Mouse (Mus musculus): Measurements from ENCODE around the gene Krtap20-2. TPM values are rescaled to one million over a fixed set of nuclear protein-coding genes. Genes with fewer than 3 reads are reported as not detected.
"Not testable (repeated sequence)": the region's sequence is repeated elsewhere in the genome, so short reads cannot be mapped to it uniquely, and the experiment has no call there.

Krtap20-2 gene
- not detected for total RNA-seq (2021)
- polyA plus RNA-seq (2012; rRNA removed), result not detected in 2 replicates
- long read RNA-seq, result 0 reads

DNA sequence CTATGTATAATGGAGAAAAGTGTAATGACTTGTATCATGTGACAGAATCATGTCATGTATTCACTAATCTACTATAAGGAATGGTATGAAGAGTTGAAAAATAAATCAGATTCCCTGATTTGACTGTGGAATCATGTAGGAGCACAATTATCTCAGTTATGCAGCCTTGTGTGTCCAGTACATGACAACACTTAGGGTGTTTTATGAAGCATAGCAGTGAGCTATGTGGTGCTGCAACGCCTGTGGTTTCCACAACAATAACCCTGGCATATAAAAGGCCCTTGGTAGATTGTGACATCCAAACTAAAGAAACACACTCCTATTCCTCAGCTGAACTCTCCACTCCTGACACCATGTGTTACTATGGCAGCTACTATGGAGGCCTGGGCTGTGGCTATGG lies at the start of gene Krtap20-2:
Gene Krtap20-2 (plus strand): TSS at position 301 of the 400 bp plus-strand sequence.
- no peak for DNase-seq

GRCm38 (mm10) chr16:89157652-89158051 lies 48.0 kb upstream of the Krtap20-2 start, which contains the start of gene Gm9789:
Gene Gm9789 (plus strand): TSS chr16:89157952.
- DNase-seq, result no peak

GRCm38 (mm10) chr16:89169190-89169589 lies 36.5 kb upstream of the Krtap20-2 start, which contains the start of gene Gm7735:
Gene Gm7735 (plus strand): TSS chr16:89169490.
- not testable (repeated sequence) for DNase-seq

DNA sequence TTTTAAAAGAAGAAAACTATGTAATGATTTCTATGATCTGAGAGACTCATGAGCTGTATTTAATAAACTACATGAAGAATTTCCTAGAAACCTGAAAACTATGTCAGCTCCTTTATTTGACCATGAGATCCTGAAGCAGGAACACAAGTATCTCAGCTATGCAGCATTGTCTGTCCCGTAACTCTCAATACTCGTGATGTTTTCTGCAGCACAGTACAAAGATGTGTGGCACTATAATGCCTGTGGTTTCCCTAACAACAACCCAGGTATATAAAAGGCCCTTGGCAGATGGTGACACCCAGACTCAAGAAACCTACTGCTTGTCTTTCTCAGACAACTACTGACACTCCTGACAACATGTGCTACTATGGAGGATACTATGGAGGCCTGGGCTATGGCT lies 31.2 kb upstream of the Krtap20-2 start, which contains the start of gene 1110057P08Rik:
Gene 1110057P08Rik (plus strand): TSS at position 301 of the 400 bp plus-strand sequence.
- DNase-seq, result no peak

- DNase-seq, result no peak
These were observed 17.0 kb upstream of the Krtap20-2 start for GRCm38 (mm10) chr16:89188621-89189020.

Other genes with a start within 250 kb of the Krtap20-2 start
- not detected for gene Krtap16-3, start 243.0 kb upstream of the Krtap20-2 start, total RNA-seq (2021)
- gene Krtap16-3, start 243.0 kb upstream of the Krtap20-2 start, polyA plus RNA-seq (2012; rRNA removed), result not detected in 2 replicates
- not detected for gene Krtap22-2, start 195.1 kb upstream of the Krtap20-2 start, total RNA-seq (2021)
- not detected in 2 replicates for gene Krtap22-2, start 195.1 kb upstream of the Krtap20-2 start, polyA plus RNA-seq (2012; rRNA removed)
- not detected for gene Gm10229, start 190.6 kb upstream of the Krtap20-2 start, total RNA-seq (2021)
- gene Gm10229, start 190.6 kb upstream of the Krtap20-2 start, polyA plus RNA-seq (2012; rRNA removed), result not detected in 2 replicates
- not detected for gene Krtap6-1, start 174.2 kb upstream of the Krtap20-2 start, total RNA-seq (2021)
- not detected in 2 replicates for gene Krtap6-1, start 174.2 kb upstream of the Krtap20-2 start, polyA plus RNA-seq (2012; rRNA removed)
- not detected for gene Gm10228, start 164.4 kb upstream of the Krtap20-2 start, total RNA-seq (2021)
- not detected in 2 replicates for gene Gm10228, start 164.4 kb upstream of the Krtap20-2 start, polyA plus RNA-seq (2012; rRNA removed)
- gene Krtap6-5, start 158.0 kb upstream of the Krtap20-2 start, total RNA-seq (2021), result not detected
- not detected in 2 replicates for gene Krtap6-5, start 158.0 kb upstream of the Krtap20-2 start, polyA plus RNA-seq (2012; rRNA removed)
- not detected for gene 1110025L11Rik, start 141.9 kb upstream of the Krtap20-2 start, total RNA-seq (2021)
- not detected in 2 replicates for gene 1110025L11Rik, start 141.9 kb upstream of the Krtap20-2 start, polyA plus RNA-seq (2012; rRNA removed)
- not detected for gene Krtap6-3, start 121.8 kb upstream of the Krtap20-2 start, total RNA-seq (2021)
- gene Krtap6-3, start 121.8 kb upstream of the Krtap20-2 start, polyA plus RNA-seq (2012; rRNA removed), result not detected in 2 replicates
- gene Gm6358, start 65.0 kb upstream of the Krtap20-2 start, total RNA-seq (2021), result not detected
- gene Gm6358, start 65.0 kb upstream of the Krtap20-2 start, polyA plus RNA-seq (2012; rRNA removed), result not detected in 2 replicates
- not detected for gene Gm10061, start 54.8 kb upstream of the Krtap20-2 start, total RNA-seq (2021)
- not detected in 2 replicates for gene Gm10061, start 54.8 kb upstream of the Krtap20-2 start, polyA plus RNA-seq (2012; rRNA removed)
- gene Gm9789, start 47.9 kb upstream of the Krtap20-2 start, total RNA-seq (2021), result not detected
- not detected in 2 replicates for gene Gm9789, start 47.9 kb upstream of the Krtap20-2 start, polyA plus RNA-seq (2012; rRNA removed)
- gene Gm7735, start 36.4 kb upstream of the Krtap20-2 start, total RNA-seq (2021), result not detected
- not detected in 2 replicates for gene Gm7735, start 36.4 kb upstream of the Krtap20-2 start, polyA plus RNA-seq (2012; rRNA removed)
- gene 1110057P08Rik, start 31.1 kb upstream of the Krtap20-2 start, total RNA-seq (2021), result not detected
- gene 1110057P08Rik, start 31.1 kb upstream of the Krtap20-2 start, polyA plus RNA-seq (2012; rRNA removed), result not detected in 2 replicates
- not detected for gene Krtap21-1, start 198.0 kb downstream of the Krtap20-2 start, total RNA-seq (2021)
- not detected in 2 replicates for gene Krtap21-1, start 198.0 kb downstream of the Krtap20-2 start, polyA plus RNA-seq (2012; rRNA removed)
- gene Krtap6-2, start 214.2 kb downstream of the Krtap20-2 start, total RNA-seq (2021), result not detected
- gene Krtap6-2, start 214.2 kb downstream of the Krtap20-2 start, polyA plus RNA-seq (2012; rRNA removed), result not detected in 2 replicates